Mouse (Mus musculus) limb, embryonic 13.5 days (tissue): ENCODE measurements around the gene Scnn1a. TPM values are rescaled to one million over a fixed set of nuclear protein-coding genes. Genes with fewer than 3 reads are reported as not detected.

Experiments
- polyA plus RNA-seq: library from polyadenylated mRNA; unstranded; fragments of >200 nt; fragmentation: Nextera tagmentation; extraction: Ambion mirVana; gene quantifications from 2 replicates; pipeline ENCODE4 v1.2.1, GENCODE M21; 2015

Gene Scnn1a
- polyA plus RNA-seq, 1 experiment from 2014 or later, result 1.1 TPM

Other genes starting within 250 kb of the Scnn1a start
- gene Chd4, start 224.7 kb upstream of the Scnn1a start, polyA plus RNA-seq, result 86.8 and 93.4 TPM in 2 replicates
- 65.6 and 67.1 TPM in 2 replicates for gene Nop2, start 188.8 kb upstream of the Scnn1a start, polyA plus RNA-seq
- 31.5 and 33.1 TPM in 2 replicates for gene Iffo1, start 175.4 kb upstream of the Scnn1a start, polyA plus RNA-seq
- 1,893 and 1,983 TPM in 2 replicates for gene Gapdh, start 154.2 kb upstream of the Scnn1a start, polyA plus RNA-seq
- gene Ncapd2, start 129.0 kb upstream of the Scnn1a start, polyA plus RNA-seq, result 146 and 148 TPM in 2 replicates
- 212 and 213 TPM in 2 replicates for gene Mrpl51, start 128.9 kb upstream of the Scnn1a start, polyA plus RNA-seq
- 6.1 and 7.0 TPM in 2 replicates for gene Vamp1, start 105.1 kb upstream of the Scnn1a start, polyA plus RNA-seq
- 3.1 and 3.2 TPM in 2 replicates for gene Tapbpl, start 88.8 kb upstream of the Scnn1a start, polyA plus RNA-seq
- 2.5 and 3.8 TPM in 2 replicates for gene Cd27, start 83.6 kb upstream of the Scnn1a start, polyA plus RNA-seq
- gene Tuba3a, start 34.6 kb upstream of the Scnn1a start, polyA plus RNA-seq, result 0.80 and 0.91 TPM in 2 replicates
- 45.1 and 46.2 TPM in 2 replicates for gene Ltbr, start 6.8 kb upstream of the Scnn1a start, polyA plus RNA-seq
- gene Tnfrsf1a, start 28.7 kb downstream of the Scnn1a start, polyA plus RNA-seq, result 68.7 and 71.4 TPM in 2 replicates
- 0.67 and 0.86 TPM in 2 replicates for gene Plekhg6, start 60.1 kb downstream of the Scnn1a start, polyA plus RNA-seq
- gene Cd9, start 174.1 kb downstream of the Scnn1a start, polyA plus RNA-seq, result 157 and 174 TPM in 2 replicates
- gene Vwf, start 226.1 kb downstream of the Scnn1a start, polyA plus RNA-seq, result 6.7 and 6.9 TPM in 2 replicates